Mouse (Mus musculus) heart, embryonic 11.5 days (tissue): ENCODE results near the gene Lrch3. TPM values are rescaled to one million over a fixed set of nuclear protein-coding genes. Genes with fewer than 3 reads are reported as not detected.

Source experiments
- ATAC-seq: fragments of 200-750 bp; cut with Nextera tagmentation; replicated peaks from 2 replicates; pipeline ENCODE4 v1.8.0; 2017; ENCODE audit warnings: moderate library complexity; ENCODE audit not compliant: insufficient number of reproducible peaks, low FRiP score, low TSS enrichment
- H3K27ac ChIP-seq: fragments of 300-500 bp; sonication (generic); 2 replicates; pipeline ENCODE4 v1.5.1; 2014; ENCODE audit warnings: mild to moderate bottlenecking, low read depth, low read length
- H3K27me3 ChIP-seq: fragments of 300-500 bp; sonication (generic); 2 replicates; pipeline ENCODE4 v1.6.1; 2014; ENCODE audit warnings: mild to moderate bottlenecking, low read length, mixed read lengths; ENCODE audit not compliant: control insufficient read depth, insufficient read depth
- H3K36me3 ChIP-seq: fragments of 300-500 bp; sonication (generic); 2 replicates; pipeline ENCODE4 v1.6.1; 2014; ENCODE audit warnings: mild to moderate bottlenecking, low read length, moderate library complexity, mixed read lengths; ENCODE audit not compliant: control insufficient read depth, insufficient read depth
- H3K4me1 ChIP-seq: fragments of 300-500 bp; sonication (generic); 2 replicates; pipeline ENCODE4 v1.6.1; 2014; ENCODE audit warnings: low read length; ENCODE audit not compliant: control insufficient read depth, insufficient read depth
- H3K4me2 ChIP-seq: fragments of 300-500 bp; sonication (generic); 2 replicates; pipeline ENCODE4 v1.6.1; 2014; ENCODE audit warnings: mild to moderate bottlenecking, moderate library complexity
- H3K4me3 ChIP-seq: fragments of 300-500 bp; sonication (generic); 2 replicates; pipeline ENCODE4 v1.5.1; 2014; ENCODE audit warnings: low read depth, low read length
- H3K9ac ChIP-seq: fragments of 300-500 bp; sonication (generic); 2 replicates; pipeline ENCODE4 v1.6.1; 2014; ENCODE audit warnings: mild to moderate bottlenecking, low read depth, low read length, moderate library complexity
- H3K9me3 ChIP-seq: fragments of 300-500 bp; sonication (generic); replicated peaks from 2 replicates; pipeline ENCODE4 v1.6.1; 2016; ENCODE audit warnings: low read length; ENCODE audit not compliant: control insufficient read depth
- WGBS: fragments of 180-500 bp; shearing (Covaris S2); extraction: QIAGEN DNeasy Blood & Tissue Kit; methylation state at CpG from one replicate; pipeline ENCODE4 v1.1.7; 2014; ENCODE audit not compliant: insufficient replicate concordance; 5-methylcytosine and 5-hydroxymethylcytosine counted together
- polyA plus RNA-seq: library from polyadenylated mRNA; unstranded; fragments of >200 nt; fragmentation: Nextera tagmentation; extraction: Ambion mirVana; gene quantifications from 2 replicates; pipeline ENCODE4 v1.2.1, GENCODE M21; 2014

The Lrch3 gene
- polyA plus RNA-seq, 1 experiment from 2014 or later, result 25.3 TPM

DNA sequence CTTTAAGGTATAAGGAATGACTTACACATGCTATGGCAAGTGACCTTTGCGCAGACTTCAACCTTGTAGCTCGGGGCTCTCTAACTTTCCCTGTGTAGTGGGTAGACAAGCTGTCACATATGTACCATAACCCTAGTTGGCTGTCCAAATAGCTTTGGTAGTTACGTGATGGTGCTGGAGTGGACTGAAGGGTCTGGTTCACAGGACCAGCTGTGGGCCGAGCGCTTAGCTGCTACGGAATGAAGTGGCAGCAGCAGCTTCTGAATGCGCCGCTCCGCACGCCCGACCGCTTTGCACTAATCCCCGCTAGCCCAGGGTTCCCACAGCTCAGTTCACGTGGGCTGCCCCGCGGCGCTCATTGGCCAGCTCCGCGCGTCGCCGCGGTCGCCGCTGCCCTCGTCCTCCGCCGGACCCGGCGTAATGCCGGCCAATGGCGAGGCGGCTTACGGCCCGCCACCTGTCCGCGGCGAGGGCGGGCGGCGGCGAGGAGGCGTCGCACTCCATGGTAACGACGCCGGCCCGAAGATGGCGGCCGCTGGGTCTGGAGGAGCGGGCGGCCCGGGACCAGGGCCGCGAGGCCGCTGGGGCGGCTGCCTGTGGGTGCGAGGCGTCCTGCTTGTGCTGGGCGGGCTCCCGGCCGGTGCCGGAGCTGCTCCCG, 148.3 kb downstream of the Lrch3 start, which contains the start of gene Lmln:
Gene Lmln (plus strand): TSS at position 498 of the 658 bp plus-strand sequence.
- under 1% methylated on average over 64 of the region's 64 CpGs for WGBS
- Histone ChIP-seq H3K4me2 (peak within 1 kb of the TSS; percentile 78), H3K9me3 (no peaks in the 10 kb centered on the region), H3K27me3 (no peaks in the 10 kb centered on the region), H3K9ac (peak within 1 kb of the TSS; percentile 74), H3K4me1 (peaks cover 13% of the 10 kb centered on the region), H3K27ac (peak within 1 kb of the TSS; percentile 86), H3K4me3 (peak within 1 kb of the TSS; percentile 74), H3K36me3 (peaks cover 21% of the 10 kb centered on the region)
- ATAC-seq, result peak; percentile 94

DNA sequence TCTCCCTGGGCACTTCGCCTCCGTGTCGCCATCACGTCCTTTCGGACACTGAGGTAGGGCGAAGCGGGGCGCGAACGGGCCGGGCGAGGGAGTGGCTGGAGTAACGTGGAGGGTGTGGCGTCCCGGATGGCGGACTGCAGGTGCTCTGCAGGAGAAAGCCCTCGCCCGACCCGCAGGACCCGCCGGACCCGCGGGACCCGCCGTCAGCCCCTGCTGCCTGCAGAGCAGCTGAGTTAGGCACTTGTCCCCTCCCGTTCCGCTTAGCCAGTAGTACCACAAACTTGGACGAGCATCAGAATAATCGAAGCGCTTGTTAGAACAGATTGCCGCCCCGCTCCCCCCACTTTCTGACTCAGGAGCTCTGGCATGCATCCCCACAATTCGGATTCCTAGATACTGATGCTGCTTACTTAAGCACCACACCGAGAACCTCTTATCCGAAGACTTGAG, 148.8 kb downstream of the Lrch3 start:
- ATAC-seq, result peak; percentile 73
- Histone ChIP-seq H3K4me1 (peaks cover 10% of the 10 kb centered on the region), H3K27ac (peak overlapping the region; percentile 86; the same call in 1 of the 2 replicates), H3K4me2 (peak overlapping the region; percentile 78), H3K4me3 (peak overlapping the region; percentile 74), H3K9me3 (no peaks in the 10 kb centered on the region), H3K27me3 (no peaks in the 10 kb centered on the region), H3K9ac (peak overlapping the region; percentile 74), H3K36me3 (peaks cover 21% of the 10 kb centered on the region)
- WGBS, result under 1% methylated on average over 35 of the region's 35 CpGs

DNA sequence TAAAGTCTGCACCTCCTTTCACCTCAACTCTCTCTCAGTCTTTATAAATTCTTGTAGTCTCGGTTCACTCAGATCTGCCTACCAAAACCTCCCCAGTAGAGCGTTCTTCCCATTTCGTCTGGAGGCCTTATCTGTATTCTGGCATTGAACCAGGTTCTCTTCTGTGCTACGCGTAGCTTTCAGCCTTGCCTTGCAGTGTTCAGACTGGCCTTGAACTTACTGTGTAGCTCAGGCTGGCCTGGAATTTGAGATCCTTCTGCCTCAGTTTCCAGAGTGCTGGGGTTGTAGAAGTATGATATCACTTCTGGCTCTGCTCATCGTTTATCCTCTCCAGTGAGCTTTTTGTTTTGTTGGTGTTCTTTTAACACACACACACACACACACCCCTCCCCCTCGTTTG, 149.4 kb downstream of the Lrch3 start:
- peak overlapping the region; percentile 74 for H3K4me3 ChIP-seq
- H3K27me3 ChIP-seq, result no peaks in the 10 kb centered on the region
- peaks cover 19% of the 10 kb centered on the region for H3K36me3 ChIP-seq
- H3K9ac ChIP-seq, result peak overlapping the region; percentile 74
- H3K9me3 ChIP-seq, result no peaks in the 10 kb centered on the region
- H3K27ac ChIP-seq, result no peak overlapping the region
- 19% methylated on average over 7 of the region's 7 CpGs for WGBS
- ATAC-seq, result no peak
- peak overlapping the region; percentile 78 for H3K4me2 ChIP-seq
- H3K4me1 ChIP-seq, result peaks cover 5% of the 10 kb centered on the region

DNA sequence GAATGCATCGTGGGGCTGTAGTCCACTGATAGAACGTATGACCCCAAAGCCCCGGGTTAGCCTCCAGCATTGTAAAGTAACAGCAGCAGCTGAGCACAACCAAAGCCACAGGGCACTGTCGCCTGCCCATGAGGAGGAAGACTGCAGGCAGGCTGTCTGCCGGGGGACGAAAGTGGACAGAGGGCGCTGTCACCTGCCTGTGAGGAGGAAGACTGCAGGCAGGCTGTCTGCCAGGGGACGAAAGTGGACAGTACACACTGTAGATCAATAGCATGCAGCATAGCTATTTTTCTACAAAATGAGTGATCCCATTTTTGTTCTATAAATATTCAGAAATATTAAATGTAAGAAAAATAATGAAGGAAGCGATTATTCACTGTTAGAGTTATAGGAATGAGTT, 150.7 kb downstream of the Lrch3 start:
- Histone ChIP-seq H3K36me3 (peaks cover 7% of the 10 kb centered on the region), H3K4me2 (no peak overlapping the region), H3K9ac (no peak overlapping the region), H3K27me3 (no peaks in the 10 kb centered on the region), H3K9me3 (no peaks in the 10 kb centered on the region), H3K27ac (no peak overlapping the region), H3K4me1 (peaks cover 2% of the 10 kb centered on the region; the same call in 1 of the 2 replicates), H3K4me3 (no peak overlapping the region)
- no peak for ATAC-seq
- 77% methylated on average over 9 of the region's 9 CpGs for WGBS

Other genes starting within 250 kb of the Lrch3 start
- 0.13 and 0.44 TPM in 2 replicates for gene Muc4, start 178.2 kb upstream of the Lrch3 start, polyA plus RNA-seq
- gene Muc20, start 116.7 kb upstream of the Lrch3 start, polyA plus RNA-seq, result 0.21 TPM in 1 of 2 replicates, not detected in the other
- not detected in 2 replicates for gene Smbd1, start 103.6 kb upstream of the Lrch3 start, polyA plus RNA-seq
- 164 and 172 TPM in 2 replicates for gene Fyttd1, start 36.6 kb upstream of the Lrch3 start, polyA plus RNA-seq
- 19.5 and 22.3 TPM in 2 replicates for gene Rubcn, start 36.3 kb upstream of the Lrch3 start, polyA plus RNA-seq
- gene Iqcg, start 142.1 kb downstream of the Lrch3 start, polyA plus RNA-seq, result 1.7 and 1.9 TPM in 2 replicates
- gene Rpl35a, start 142.4 kb downstream of the Lrch3 start, polyA plus RNA-seq, result 744 and 805 TPM in 2 replicates
- 3.3 and 3.6 TPM in 2 replicates for gene Lmln, start 148.4 kb downstream of the Lrch3 start, polyA plus RNA-seq